Mouse (Mus musculus) induced T-regulatory cell, adult 2 months (primary cell): ENCODE measurements around the gene Gdap1l1.
"Not testable (repeated sequence)": the region's sequence is repeated elsewhere in the genome, so short reads cannot be mapped to it uniquely, and the experiment has no call there.

ENCODE experiments used
- DNase-seq: peaks from one replicate; pipeline ENCODE4 v3.0.0-alpha.2; 2012; ENCODE audit warnings: low read depth

The Gdap1l1 gene

DNA sequence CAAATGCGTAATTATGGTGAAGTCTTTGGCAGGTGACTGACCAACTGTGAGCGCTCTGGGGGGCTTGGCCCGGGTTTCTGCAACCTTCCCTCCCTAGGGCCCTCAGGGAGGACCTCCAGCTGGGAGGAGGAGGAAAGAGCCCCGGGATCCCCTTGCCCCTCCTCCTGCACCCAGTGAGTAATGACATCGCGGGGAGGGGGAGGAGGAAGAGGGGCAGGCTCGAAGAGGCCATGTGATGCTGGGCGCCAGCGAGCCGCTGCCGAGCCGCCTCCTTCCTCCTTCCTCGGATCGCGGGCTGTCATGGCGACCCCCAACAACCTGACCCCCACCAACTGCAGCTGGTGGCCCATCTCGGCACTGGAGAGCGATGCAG is at the start of gene Gdap1l1:
Gdap1l1 (plus strand) TSS at position 231 of the 373 bp plus-strand sequence.
- no peak for DNase-seq

DNA sequence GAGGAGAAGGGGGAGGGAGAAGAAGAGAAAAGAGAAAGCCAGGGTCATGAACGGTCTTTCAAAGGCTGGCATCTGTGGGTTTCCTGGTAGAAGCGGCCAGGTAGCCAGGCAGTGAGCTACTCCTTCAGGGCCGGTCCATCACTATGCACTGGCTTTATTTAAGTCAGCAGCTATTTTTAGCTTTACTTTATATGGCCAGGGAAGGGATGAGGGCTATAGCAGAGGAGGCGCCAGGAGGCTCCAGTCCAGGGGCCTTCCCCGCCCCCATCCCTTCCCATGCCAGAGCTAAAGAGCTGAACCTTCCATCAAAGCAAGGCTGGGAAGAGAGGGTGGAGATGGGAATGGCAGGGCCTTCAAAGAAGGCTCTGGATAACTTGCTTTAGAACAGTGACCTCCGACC is 45.8 kb upstream of the Gdap1l1 start:
- DNase-seq = no peak

GRCm38 (mm10) chr2:163393241-163393640 is 45.0 kb upstream of the Gdap1l1 start:
- no peak for DNase-seq

- DNase-seq = no peak
Observed at GRCm38 (mm10) chr2:163393976-163394375, 44.3 kb upstream of the Gdap1l1 start.

DNA sequence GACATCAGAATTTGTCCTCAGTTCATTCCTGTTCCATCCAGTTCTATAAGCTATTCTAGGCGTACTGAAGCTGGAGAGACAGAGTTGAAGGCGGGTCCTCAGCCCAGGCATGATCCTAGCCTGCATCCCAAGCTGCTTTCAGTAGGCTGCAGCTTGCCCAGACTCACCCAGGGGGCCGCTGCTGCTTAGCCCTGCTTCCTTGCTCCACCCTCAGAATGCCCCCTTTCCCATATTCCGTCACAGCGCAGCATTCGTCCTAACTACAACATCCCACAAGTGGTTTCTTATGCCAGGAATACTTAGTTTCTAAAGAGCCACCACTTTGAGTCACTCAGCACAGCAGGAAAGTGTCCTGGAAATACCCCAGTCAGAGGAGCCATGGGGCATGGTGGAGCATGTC is 43.3 kb upstream of the Gdap1l1 start:
- DNase-seq = no peak

GRCm38 (mm10) chr2:163397071-163397470 is 41.2 kb upstream of the Gdap1l1 start:
- no peak for DNase-seq

- no peak for DNase-seq
Observed at GRCm38 (mm10) chr2:163397905-163398304, 40.4 kb upstream of the Gdap1l1 start, which contains the start of gene Jph2. Gene Jph2 (minus strand): TSS chr2:163397993.

GRCm38 (mm10) chr2:163398770-163399169 is 39.5 kb upstream of the Gdap1l1 start:
- DNase-seq = no peak

DNA sequence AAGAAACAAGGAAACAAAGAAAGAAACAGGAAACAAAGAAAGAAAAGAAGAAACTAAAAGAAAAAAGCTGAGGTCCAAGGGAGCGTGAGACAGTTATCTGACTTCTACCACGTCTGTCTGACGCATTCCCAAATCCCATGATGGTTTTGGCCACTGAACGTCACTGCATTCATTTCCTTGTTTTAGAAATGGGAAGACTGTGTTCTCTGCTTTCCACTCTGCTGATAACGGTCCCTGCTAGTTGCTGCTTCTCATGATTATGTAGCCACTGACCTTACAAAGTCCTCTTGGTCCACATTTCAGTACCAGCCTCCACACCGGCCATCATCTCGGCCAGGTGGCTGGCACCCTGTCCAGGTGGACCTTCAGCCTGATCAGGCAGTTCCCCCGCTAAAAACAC is 39.1 kb upstream of the Gdap1l1 start:
- no peak for DNase-seq

DNA sequence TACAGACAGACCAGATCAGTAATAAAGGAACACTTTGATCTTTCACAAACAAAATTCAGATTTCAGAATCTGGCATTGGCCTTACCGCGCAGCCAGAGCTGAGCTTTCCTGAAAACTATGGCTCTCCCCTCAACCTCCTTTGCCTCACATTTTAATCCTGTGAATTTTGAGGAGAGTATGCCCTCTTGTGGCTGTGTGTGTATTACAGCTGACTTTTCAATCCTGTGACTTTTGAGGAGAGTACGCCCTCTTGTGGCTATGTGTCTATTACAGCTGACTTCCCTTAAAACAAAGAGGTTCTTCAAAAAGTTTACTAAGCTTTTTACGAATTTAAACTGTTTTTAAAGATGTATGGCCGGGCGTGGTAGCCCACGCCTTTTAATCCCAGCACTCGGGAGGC is 37.1 kb upstream of the Gdap1l1 start:
- DNase-seq = peak; percentile 94

- DNase-seq = no peak
Observed at GRCm38 (mm10) chr2:163404037-163404815, 34.0 kb upstream of the Gdap1l1 start.

DNA sequence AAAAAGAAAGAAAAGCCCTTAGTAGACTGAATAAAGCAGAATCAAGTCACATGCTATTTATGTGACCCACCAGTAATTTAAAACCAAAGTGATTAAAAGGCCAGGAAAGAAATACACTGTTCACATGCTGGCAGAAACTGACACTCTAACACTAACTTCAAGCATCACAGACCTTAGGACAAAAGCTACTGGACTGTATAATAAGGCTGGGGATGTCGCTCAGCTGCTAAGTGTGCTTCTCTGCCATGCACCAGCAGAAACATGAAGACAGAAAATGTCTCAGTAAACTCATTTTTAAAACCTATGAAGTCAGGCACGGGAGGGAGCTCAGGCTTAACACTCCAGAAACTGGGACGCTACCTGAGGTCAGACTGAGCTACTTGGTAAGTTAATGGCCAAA is 28.1 kb upstream of the Gdap1l1 start:
- DNase-seq = no peak

GRCm38 (mm10) chr2:163411344-163411743 is 26.9 kb upstream of the Gdap1l1 start:
- DNase-seq = not testable (repeated sequence)

DNA sequence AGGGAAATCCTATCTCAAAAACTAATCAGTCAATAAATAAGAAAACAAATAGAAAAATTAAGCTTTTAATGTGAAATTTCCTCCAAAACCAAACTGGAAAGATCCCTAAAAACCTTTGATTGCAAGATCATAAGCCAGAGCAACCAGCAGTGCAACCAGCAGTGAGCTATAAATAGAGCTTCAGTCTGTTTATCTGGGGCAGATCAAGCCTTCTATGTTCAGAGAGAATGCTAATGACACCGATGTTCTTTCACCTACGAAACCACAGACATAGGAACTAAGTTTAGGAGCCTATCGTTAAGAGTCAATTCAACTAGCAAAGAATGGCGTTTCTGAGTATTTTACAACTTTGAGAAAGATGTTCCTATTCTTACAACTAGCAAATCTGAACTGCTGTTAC is 26.4 kb upstream of the Gdap1l1 start:
- no peak for DNase-seq

- DNase-seq = no peak
Observed at GRCm38 (mm10) chr2:163412419-163412818, 25.9 kb upstream of the Gdap1l1 start.

DNA sequence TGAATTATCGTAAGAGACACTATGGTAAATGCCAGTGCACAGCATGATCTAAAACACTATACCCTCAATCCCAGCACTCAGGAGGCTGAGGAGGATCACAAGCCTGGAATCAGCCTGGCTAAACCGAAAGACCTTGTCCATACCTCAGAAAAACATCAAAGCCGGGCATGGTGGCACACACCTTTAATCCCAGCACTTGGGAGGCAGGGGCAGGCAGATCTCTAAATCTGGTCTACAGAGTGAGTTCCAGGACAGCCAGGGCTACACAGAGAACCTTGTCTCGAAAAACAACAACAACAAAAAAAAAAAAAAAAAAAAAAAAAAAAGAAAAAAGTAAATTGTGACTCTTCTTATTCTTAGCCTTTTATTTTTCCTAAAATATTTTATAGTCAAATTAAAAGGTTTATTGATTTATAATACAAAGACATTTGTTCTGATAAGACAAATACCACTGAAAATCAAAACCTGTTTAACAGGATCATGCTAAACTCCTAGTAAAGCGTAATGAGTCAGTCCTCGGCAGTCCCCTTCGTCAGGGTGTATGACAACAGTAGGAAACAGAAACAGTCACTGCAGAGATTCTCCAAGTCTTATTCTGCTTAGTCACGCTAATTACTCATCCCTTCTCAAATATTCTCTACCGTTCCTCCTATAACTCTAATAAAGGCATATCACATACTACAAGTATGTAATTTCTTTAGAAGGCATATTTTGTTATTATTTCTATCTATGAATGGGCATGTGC is 25.3 kb upstream of the Gdap1l1 start:
- DNase-seq = no peak

DNA sequence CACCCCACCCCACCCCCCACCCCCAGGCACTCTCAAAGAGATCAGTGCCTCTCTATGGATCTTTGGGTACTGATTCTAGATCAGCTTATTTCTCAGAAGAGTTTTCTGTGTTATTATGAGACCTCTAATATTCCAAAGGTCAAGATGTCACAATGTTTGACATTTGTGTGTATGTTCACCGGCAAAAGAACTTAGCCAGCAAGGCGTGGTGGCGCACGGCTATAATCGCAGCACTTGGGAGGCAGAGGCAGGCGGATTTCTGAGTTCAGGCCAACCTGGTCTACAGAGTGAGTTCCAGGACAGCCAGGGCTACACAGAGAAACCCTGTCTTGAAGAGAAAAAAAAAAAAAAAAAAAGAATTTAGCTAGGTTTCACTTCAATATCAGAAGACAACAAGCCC is 21.2 kb upstream of the Gdap1l1 start:
- no peak for DNase-seq

- no peak for DNase-seq
Observed at GRCm38 (mm10) chr2:163417830-163418229, 20.4 kb upstream of the Gdap1l1 start.

DNA sequence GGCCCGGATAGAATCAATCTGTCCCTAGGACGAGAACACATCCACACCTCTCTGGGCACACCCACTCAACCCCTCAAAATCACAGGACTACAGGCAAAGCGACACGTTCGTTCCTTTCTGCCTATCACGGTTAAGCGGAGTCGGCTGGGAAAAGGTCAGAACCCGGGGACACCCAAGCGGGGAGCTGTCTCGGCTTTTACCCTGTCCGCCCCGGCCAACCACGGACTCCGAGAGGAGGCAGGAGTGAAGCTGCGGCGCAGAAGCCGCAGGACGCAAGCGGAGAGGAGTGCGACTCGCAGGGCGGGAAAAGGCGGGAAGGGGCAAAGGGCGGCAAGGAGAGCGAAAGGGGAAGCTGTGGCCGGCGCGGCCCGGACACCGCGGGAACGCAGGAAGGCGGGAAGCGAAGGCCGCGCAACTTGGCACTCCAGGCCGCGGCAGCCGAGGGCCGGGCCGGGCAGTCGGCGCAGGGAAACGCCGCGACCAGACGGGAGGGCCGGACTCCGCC is 19.4 kb upstream of the Gdap1l1 start:
- DNase-seq = peak; percentile 73

DNA sequence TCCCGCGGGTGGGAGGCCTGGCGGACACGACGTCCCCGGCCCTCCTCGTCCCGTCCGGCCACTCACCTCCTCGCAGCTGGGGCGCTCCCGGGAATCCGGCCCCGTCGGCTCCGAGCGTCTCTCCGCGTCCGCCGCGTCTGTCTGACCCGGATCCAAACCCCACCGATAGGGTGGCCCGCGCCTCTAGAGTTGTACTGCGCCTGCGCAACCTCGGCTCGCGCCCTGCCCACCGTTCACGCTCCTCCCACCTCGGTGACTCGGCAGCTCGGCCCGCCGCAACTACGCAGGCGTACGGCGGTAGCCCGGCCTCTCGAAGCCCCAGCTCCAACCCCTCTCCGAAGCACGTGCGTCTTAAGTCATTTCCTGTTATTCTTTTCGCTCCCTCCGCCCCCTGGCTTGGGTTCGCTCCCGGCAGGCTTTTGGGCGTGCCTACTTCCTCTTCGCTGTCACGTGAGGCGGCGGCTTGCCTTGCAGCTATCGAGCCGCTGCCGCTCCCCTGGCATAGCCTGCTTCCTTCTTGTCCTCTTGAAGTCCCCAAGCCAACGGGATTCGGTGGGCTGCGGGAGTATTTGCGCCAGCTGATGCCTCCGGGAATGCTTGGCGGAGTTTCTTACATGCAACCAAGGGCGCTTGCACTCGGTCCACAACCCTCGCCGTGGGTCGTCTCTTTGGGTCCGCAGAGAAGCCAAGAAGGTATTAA is 18.8 kb upstream of the Gdap1l1 start:
- peak; percentile 99 for DNase-seq

DNA sequence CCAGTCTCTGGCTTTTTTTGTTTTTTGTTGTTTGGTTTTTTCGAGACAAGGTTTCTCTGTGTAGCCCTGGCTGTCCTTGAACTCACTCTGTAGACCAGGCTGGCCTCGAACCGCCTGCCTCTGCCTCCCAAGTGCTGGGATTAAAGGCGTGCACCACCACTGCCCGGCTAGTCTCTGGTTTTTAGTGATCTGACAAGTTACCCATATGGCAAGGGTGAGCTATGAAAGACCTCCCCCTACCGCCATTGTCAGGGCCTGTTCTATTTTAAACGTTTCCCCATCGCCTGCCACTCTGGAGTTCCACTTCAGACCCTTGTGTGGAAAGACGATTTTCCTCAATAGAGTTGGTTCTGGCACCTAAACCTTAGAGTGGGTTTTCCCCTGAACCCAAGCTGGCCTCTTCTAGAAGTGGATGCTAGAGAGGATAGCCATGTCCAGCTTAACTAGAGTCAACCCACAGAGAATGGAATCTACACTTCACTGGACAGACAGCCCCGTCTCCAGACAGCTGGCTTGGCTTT is 17.9 kb upstream of the Gdap1l1 start:
- DNase-seq = peak; percentile 49

DNA sequence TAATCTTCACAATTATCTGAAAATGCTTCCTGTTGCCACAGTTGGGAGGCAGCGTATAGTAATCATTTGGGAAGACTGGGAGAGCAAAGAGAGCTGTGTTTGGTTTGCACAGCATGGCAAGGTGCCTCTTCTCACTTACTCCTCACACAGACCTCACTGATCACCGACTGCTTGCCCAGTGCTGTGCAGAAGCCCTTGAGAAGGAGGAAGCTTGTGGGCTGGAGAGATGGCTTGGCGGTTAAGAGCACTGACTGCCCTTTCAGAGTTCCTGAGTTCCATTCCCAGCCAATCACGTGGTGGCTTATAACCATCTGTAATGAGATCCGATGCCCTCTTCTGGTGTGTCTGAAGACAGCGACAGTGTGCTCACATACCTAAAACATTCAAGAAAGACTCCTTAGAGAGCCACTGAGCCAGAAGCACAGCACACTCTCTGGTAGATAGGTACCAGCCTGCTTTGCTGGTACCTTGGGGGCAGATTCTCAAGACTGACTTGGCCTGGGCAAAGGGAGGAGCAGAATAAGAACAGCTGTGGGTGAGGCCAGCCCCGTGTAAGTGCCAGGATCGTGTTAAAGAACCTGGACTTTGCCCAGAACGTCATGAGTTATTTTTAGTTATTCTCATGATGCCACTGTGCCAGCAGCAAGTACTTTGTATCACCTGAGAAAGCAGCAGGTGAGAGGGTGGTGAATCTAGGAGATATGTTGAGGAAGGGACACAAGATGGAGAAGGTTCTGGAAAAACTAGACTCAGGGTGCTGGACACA is 15.2 kb upstream of the Gdap1l1 start:
- no peak for DNase-seq
